Mouse (Mus musculus): Measurements from ENCODE around the gene Rnaseh2c.
A peak's percentile ranks its signal among the peaks of the same experiment; 100 is the strongest.

The Rnaseh2c gene

DNA sequence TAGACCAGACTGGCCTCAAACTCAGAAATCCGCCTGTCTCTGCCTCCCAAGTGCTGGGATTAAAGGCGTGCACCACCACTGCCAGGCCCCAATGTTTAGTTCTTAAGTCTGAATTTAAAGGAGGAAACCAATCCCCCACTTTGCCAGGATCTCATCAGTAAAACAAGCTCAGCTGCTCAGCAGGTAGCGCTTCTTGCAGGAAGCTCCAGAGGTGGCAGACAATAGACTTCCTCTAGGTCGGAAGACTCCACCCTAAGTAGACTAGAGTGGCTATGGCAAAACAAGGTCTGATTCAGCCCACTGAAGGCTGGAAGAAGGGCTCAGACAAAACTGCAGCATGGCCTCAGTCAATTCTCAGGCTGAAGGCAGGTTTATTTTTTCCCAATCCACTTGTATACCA is 21.7 kb upstream of the Rnaseh2c start:
- DNase-seq: no peak

DNA sequence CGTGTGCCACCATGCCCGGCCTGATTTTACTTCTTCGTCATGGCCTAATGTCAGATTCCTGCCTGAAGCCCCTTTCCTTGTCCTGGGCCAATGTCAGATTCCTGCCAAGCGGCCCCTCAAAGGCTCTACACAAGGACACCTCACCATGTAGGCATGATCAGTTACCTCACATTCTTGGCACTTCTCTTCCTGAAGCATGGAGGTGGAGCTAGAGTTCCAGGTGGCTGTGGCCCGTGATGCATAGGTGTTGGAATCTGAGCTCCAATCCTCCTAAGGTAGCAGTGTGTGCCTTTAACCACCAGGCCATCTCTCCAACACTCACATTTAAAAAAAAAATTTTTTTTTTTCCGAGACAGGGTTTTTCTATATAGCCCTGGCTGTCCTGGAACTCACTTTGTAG is 20.9 kb upstream of the Rnaseh2c start:
- no peak for DNase-seq

DNA sequence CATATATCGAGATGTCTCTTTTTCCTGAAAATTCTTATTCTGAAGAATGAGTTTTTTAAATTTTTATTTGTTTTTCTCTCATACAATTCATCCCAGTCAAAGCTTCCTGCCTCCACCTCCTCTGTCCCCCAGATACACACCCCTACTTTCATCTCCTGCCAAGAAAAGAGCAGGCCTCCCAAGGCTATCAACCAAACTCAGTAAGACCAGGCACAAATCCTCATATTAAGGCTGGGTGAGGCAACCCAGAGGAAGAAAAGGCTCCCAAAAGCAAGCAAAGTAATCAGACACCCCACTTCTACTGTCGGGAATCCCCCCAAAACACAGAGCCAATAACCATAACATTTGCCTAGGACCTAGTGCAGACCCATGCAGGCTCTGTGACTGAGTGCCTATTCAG is 19.7 kb upstream of the Rnaseh2c start:
- DNase-seq: no peak

DNA sequence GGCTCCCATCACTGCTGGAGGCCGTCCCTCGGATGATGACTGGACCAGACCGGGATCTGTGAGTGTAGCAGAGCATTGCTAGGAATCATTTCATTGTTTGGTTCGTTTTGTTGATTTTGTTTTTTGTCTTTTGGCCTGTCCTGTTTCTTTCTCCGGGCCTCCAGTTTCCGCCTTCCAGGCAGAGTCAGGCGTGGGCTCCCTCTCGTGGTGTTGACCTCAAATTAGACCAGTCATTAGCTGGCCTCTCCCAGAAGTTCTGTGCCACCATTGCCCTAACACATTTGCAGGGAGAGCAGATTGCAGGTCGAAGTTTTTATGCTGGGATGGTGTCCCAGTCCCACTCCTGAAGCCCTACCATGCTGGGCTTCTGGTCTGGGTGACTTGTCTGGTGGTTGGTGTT is 12.5 kb upstream of the Rnaseh2c start:
- DNase-seq: no peak

DNA sequence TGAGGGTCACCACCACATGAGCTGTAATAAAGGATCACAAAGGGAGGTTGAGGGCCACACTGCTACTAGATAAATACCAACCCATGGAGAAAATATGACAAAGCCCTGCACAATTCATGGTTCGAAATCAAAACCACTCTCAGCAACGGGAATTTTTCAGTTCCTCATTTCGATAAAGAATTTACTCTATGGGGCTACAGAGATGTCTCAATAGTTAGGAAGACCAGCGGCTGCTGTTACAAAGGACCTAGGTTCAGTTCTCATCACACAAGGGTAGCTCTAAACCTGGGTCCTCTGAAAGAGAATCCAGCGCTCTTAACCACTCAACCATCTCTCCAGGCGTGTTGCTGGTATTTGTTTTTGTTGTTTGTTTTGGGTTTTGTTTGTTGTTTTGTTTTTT is 9.8 kb upstream of the Rnaseh2c start:
- no peak for DNase-seq

DNA sequence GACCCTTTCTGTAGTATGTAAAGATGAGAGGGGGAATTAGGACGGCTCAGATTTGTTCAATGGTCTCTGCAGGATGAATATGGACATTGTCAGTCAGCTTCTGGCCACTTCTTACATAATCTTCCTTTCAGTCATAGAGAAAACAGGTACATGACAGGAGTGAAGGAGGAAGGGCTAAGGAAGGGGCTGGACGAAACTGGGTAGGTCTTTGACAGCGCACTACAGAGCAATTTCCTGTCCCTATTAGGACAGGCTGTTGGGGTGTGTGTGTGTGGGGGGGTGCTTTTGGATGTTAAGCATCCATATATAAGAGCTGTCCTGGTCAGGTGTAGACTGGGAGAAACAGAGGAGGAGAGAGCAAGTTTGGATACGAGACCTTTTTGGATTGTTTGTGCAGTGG is 2.4 kb upstream of the Rnaseh2c start:
- DNase-seq: no peak

DNA sequence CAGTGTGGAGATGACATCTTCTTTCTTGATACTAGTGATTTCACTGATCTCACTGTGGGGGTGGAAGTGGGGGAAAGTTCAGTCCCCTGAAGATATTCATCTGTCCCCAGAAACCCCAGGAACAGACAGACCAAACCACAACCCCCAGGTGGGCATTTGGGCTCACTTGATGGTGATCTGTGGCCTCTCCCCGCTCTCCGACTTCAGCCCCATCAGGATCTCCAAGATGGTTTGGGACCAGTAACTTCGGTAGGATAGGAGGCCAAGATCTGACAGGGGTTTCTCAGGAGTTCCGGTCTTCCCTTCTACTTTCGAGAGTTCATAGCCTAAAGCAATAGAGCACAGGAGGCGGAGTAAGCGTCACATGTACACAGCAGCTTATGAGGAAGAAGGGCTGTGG is 2.0 kb downstream of the Rnaseh2c start:
- DNase-seq: no peak

DNA sequence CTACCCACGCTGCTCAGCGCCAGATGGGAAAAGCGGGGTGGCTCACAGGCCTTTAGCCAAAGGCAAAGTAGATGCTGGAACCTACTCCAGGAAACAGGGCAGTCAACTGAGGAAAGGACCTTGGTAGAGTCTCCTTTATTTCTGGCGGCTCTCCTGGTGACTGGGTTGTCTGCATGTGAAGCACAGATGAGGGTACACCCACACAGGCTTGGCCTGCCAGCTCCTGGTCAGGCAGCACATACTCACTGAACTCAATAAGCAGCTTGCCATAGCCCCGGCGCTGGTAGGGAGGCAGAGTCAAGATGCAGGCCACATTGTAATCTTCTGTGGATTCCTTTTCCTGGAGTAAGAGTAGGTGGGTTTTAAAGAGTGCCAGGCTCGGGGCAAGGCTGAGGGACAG is 3.5 kb downstream of the Rnaseh2c start:
- DNase-seq: no peak

DNA sequence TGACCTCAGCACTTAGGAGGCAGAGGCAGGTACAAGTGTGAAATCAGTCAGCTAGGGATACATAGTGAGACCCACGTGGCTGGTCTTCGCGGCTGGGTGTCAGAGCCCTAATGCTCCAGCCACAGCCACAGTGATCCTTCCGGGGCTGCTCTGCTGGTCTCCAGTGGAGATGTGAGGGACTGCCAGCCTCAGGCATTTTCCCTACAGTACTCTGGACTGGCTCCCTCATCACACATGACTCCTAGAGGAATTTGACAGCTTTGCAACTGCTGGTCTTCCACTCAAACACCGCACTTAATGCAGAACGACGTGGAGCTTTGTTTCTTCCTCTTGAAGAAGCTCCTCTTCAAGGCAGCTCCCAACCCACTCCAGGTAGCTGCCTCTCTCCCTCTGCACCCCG is 4.5 kb downstream of the Rnaseh2c start:
- no peak for DNase-seq

DNA sequence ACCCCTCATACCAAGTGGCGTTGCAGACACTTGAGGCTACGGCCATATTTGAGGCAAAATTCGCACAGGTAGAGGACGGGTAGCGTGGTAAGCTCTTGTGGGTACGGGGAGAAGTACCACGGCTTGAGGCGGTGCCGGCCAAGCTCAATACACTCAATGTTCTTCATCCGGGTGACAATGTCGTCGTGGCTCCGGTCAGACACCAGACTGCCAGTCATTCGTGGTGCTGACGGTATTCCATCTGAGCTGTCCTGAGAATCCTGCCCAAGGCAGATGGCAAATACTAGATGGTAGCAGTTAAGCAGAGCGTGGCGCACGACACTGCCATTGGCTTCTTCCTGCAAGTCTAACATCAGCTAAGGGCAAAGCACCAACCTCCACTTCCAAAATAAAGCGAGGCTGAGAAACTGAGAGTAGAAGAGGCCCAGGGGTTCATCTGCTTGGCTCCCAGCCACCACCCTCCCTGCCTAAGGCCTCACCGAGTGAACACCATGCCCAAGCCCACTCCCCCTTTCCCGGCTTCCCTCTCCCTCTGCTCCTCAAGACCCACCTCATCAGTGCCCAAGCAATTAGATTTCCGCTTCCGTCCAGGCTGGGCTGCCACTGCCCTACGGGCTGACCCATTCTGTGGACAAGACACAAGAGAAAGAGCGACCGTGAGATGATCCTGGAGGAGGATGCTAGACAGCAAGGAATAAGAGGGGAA is 6.2 kb downstream of the Rnaseh2c start:
- no peak for DNase-seq

DNA sequence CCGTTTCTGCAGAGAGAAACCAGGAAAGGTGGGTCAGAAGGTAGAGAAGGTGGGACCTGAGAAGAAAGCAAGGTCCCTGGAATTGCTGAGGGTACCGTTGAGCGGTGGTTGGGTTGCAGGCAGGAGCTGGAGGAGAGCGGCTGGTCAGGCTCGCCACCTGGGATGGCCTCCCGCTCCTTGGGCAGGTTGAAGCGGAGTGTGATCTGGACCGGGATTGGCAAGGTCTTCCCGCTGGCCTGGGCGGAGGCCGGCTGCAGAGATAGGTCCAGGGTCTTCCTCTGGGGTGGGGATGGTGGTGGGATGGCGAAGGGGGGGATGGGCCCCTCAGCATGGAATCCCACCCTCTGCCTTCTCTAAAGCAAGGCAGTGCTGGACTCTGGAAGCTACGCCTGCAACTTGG is 7.0 kb downstream of the Rnaseh2c start:
- DNase-seq: no peak

DNA sequence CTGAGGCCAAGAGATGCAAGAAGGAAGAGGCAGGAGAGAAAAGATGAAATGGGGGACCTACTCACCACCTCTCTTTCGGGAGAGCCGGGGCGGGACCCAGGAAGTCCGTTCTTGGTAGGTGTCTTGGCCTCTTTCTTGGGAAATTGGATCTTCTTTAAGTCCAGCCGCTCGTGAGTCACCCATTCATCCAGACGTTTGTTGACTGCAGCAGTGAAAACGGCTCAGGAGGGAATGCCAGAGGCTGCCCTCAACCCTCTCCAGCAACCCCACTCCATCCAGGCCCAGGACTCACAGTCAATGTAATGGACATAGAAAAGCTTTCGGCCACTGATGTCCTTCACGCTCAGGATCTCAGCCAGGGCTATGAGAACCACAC is 7.5 kb downstream of the Rnaseh2c start:
- DNase-seq: peak; percentile 12

DNA sequence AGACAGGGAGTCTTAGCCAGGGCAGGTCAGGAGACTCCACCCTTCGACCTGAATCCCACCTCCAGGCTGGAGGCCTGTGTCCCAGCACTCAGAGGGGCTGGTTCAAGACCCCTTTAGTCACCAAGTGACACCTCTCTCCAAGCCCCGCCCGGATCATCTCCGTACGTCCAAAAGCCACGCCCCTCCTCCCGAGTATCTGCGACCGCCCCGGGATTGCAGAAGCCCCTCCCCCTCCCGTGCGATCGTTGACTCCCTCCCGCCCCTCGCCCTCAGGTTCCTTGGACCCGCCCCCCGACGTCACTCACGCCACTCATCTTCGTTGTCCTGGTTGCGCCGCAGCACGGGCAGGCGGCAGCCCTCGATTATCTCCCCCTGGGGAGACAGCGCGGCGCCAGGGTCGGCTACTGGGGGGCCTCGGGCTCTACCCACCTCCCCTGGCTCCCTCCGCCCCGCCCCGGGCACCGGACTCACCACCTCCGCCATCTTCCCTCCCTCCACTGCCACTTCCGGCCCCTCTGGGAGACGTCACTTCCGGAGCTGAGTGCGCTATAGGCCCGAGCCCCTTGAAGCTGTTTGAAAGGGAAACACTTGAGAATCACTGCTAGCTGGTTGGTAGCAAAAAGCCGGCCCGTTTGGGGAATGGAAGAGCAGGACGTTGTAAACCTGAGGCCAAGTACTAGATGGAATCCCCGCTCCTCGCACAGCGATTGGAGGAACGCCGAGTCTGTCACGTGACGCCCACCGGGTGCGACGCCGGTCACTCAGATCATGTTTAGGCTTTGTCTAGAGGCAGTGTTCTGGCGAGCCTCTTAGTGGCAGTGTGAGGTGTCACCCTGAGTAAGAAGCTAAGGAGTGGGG is 8.1 kb downstream of the Rnaseh2c start, which contains the start of gene Kat5:
Gene Kat5 (minus strand): TSS at position 691 of the 858 bp plus-strand sequence.
- DNase-seq: peak; percentile 93

DNA sequence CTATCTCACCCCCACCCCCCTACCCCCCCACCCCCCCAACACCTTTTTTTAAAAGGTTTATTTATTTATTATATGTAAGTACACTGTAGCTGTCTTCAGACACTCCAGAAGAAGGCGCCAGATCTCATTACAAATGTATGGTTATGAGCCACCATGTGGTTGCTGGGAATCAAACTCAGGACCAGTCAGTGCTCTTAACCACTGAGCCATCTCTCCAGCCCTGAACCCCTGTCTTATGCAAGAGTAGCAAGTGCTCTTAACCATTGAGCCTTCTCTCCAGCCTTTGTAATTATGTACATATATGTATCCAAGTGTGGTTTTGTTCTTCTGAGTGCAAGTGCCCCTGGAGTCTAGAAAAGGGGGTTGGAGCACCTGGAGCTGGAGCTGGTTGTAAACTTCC is 10.3 kb downstream of the Rnaseh2c start:
- DNase-seq: peak; percentile 44

DNA sequence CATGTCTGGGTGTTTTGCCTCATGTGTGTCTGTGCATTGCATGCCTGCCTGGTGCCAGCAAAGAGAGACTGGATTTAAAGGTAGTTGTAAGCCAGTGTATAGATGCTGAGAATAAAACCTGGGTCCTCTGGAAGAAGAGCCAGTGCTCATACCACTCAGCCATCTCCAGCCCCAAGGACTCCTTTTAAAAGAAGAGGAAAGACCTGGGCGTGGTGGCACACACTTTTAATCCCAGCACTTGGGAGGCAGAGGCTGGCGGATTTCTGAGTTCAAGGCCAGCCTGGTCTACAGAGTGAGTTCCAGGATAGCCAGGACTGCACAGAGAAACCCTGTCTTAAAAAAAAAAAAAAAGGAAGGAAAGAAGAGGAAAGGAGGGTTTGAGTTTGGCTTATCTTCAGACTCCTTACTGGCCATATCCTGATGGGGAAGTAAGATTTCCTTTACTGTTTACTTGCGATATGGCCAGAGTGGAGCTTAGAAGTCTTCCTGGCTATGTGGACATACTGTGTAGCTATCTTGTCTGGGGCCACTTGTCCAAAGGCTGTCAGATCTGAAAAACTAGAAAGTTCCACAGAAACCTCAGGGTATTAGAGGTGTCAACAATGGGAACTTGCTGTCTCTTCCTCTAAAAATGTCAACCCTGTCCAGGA is 11.2 kb downstream of the Rnaseh2c start:
- no peak for DNase-seq

DNA sequence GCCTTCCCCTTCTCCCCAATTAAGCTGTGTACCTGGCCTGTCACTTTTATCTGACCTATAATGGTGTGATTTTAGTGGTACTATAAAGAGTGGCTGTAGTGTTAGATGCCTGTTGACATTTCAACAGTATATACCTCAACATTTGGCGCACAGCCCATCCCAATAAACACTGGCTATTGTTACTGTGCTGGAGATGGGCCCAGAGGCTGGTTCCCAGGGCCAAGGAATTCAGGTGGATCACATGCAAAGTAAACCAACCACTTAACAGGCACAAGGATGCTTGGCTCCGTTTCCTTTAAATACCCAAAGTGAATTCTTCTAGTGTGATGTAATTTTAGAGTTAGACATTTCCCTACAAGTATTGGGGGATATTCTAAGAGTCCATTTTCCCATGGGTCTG is 13.3 kb downstream of the Rnaseh2c start:
- no peak for DNase-seq

DNA sequence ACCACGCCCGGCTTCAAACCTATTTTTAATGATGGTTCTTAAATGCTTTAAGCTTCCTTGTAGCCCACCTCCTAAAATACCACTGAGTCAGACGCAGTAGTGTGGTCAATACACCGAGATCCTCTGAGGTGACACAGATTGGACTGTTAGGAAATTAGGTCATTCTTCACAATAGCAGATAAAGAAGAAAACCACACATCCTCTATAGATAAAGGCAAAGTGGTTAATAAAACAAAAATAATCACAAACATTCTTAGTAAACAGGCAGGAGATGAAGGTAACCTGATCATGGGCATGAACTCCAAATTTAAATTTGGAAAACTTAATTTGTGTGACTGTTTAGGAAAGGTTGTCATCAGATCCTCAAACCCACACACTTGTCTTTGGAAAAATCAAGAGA is 18.3 kb downstream of the Rnaseh2c start:
- DNase-seq: no peak

DNA sequence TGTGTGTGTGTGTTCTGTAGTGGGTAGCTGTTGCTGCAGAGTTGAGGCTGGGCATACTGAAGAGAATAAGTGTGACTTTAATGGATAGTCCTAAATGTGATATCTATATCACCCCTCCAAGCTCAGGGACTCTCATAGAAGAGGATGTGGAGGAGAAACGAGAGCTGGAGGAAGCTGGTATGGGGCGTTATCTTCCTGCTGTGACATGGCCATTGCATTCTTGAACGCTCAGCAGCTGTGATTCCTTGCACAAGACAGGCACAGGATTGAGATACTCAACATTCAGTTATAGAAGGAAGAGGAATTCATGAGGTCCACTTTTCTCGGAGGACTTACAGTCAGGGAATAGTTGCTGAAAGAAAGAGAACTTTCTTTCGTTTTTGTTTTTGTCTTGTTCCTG is 20.2 kb downstream of the Rnaseh2c start:
- no peak for DNase-seq

DNA sequence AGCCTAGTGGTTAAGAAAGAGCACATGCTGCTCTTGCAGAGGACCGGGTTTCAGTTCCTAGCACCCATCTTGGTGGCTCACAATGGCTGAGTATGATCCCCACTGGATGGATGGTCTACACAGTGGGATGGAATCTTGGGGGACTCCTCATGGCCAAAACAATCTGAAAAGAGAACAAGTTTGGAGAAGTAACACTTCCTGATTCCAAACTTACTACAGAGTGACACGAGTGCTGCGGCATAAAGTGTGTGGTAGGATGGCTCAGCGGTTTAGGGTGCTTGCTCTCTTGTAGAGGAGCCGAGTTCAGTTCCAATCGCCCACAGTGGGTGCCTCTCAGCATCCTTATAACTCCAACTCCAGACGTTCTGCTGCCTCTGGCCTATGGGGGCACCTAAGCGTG is 23.6 kb downstream of the Rnaseh2c start:
- DNase-seq: no peak

DNA sequence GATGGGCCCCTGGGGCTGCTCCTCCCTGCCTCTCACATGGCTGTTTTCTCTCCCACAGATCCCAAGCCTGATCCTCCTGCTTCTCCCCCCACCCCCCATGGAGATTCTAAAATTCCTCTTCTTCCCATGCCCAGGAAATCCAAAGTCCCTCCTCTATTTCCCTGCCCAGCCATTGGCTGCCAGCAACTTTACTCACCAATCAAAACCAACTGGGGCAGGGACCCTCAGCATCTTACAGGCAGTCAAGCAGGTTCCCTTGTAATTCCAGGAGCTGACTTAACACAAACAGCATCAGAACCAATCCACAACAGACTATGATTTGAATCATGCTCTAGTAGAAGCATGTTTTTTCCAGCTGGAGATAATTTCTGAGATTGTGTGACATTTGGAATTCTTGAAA is 28.2 kb downstream of the Rnaseh2c start:
- no peak for DNase-seq

DNA sequence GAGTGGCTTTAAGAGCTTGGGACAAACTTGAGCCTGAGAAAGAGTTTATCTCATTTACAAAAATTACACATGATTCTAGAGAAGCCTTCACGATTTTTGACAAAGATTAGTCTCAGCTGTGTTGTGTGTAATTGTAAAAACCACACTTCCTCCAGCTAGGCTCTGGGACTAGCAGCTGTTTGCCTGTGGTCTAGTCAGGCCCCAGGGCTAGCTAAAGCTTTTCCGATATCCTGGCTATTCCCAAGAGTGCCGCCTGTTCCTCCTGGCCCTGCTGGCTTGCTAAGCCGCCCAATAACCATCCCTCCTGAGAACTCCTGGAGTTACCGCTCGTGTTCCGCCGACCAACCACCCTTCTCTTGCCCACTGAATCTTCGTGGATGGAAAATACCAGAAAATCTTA is 30.4 kb downstream of the Rnaseh2c start:
- no peak for DNase-seq

DNA sequence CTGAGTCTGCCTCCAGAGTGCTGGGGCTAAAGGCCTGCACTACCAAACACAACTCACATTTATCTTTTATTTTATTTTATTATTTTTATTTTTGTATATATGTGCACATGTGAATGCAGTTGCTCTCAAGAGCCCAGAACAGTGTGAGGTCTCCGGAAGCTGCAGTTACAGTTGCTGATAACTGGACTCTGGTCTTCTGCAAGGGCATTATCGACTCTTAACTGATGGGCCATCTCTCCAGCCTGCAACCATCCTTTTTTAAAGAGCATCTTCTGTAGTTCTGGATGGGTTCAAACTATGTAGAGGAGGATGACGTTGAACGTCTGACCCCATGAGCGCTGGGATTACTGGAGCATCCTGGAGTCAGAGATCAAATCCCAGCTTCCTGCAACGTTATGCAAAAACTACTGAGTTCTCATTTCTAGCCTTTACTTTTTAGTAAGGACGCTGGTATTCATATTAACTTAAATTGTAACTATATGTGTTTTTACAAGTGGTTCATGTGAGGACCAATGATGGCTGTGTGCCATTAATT is 34.4 kb downstream of the Rnaseh2c start:
- no peak for DNase-seq

DNA sequence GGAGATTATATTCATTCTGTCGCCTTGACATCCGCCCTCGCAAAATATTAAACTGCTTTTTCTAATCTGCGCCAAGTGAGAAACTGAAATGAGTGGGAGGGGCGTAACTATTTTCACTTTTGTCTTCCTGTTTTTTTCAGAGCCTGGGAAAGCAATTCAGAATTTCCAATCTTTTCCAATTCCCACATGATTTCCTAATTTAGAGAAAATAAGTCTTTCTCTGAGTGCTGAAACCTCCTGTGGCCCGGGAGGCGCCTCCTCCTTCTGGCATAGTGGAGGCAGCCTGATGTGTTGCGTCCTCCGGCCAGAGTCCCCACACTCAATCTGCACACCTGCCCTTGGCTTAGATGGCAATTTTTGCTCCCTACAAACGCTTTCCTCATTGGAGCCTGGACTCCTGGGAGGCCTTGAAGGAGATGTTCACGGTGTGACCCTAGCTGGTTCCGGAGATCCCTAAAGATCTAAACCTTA is 34.9 kb downstream of the Rnaseh2c start:
- no peak for DNase-seq
